Mouse (Mus musculus): ENCODE data around the gene Atp2c2. TPM values are rescaled to one million over a fixed set of nuclear protein-coding genes. Genes with fewer than 3 reads are reported as not detected.
A peak's percentile ranks its signal among the peaks of the same experiment; 100 is the strongest.

Gene Atp2c2
- polyA plus RNA-seq, 1 experiment from 2014 or later = 0.33 TPM

- Histone ChIP-seq H3K4me1 (peaks cover 15% of the 10 kb centered on the region), H3K4me3 (no peak overlapping the region), H3K27me3 (replicated peaks) (no peaks in the 10 kb centered on the region; the same call in 1 of the 2 replicates), H3K9ac (no peak overlapping the region), H3K4me2 (replicated peaks) (no peak overlapping the region), H3K36me3 (peaks cover 6% of the 10 kb centered on the region; the same call in 1 of the 2 replicates), H3K9me3 (no peaks in the 10 kb centered on the region), H3K27ac (no peak overlapping the region)
- WGBS = 57% methylated on average over 5 of the region's 5 CpGs
- no peak for ATAC-seq (ENCODE audit: low FRiP score, low read depth)
Measured at GRCm38 (mm10) chr8:119756538-119756937, 56.7 kb downstream of the Atp2c2 start.

GRCm38 (mm10) chr8:119761692-119762091 lies 61.9 kb downstream of the Atp2c2 start:
- WGBS = 94% methylated on average over 11 of the region's 11 CpGs
- Histone ChIP-seq H3K27me3 (replicated peaks) (no peaks in the 10 kb centered on the region), H3K4me1 (peaks cover 6% of the 10 kb centered on the region), H3K27ac (no peak overlapping the region), H3K9ac (no peak overlapping the region), H3K36me3 (peaks cover 17% of the 10 kb centered on the region), H3K9me3 (no peaks in the 10 kb centered on the region), H3K4me3 (no peak overlapping the region), H3K4me2 (replicated peaks) (no peak overlapping the region)
- ATAC-seq (ENCODE audit: low FRiP score, low read depth) = no peak

- ATAC-seq (ENCODE audit: low FRiP score, low read depth) = no peak
- Histone ChIP-seq H3K9me3 (no peaks in the 10 kb centered on the region), H3K4me3 (no peak overlapping the region), H3K36me3 (peaks cover 24% of the 10 kb centered on the region), H3K4me1 (peaks cover 6% of the 10 kb centered on the region), H3K27me3 (replicated peaks) (no peaks in the 10 kb centered on the region), H3K27ac (no peak overlapping the region), H3K9ac (no peak overlapping the region), H3K4me2 (replicated peaks) (no peak overlapping the region)
- WGBS = 91% methylated on average over 21 of the region's 21 CpGs
Measured at GRCm38 (mm10) chr8:119762226-119763220, 62.7 kb downstream of the Atp2c2 start.

GRCm38 (mm10) chr8:119765311-119765710 lies 65.5 kb downstream of the Atp2c2 start:
- no peak overlapping the region for H3K4me2 ChIP-seq (replicated peaks)
- no peak overlapping the region for H3K27ac ChIP-seq
- no peaks in the 10 kb centered on the region for H3K27me3 ChIP-seq (replicated peaks)
- no peak overlapping the region for H3K4me3 ChIP-seq
- no peaks in the 10 kb centered on the region for H3K4me1 ChIP-seq
- no peak for ATAC-seq (ENCODE audit: low FRiP score, low read depth)
- H3K9me3 ChIP-seq = no peaks in the 10 kb centered on the region
- H3K9ac ChIP-seq = no peak overlapping the region
- WGBS = 85% methylated on average over 10 of the region's 10 CpGs
- H3K36me3 ChIP-seq = peaks cover 32% of the 10 kb centered on the region

- ATAC-seq (ENCODE audit: low FRiP score, low read depth) = no peak
- H3K27me3 ChIP-seq (replicated peaks) = no peaks in the 10 kb centered on the region
- H3K9me3 ChIP-seq = no peaks in the 10 kb centered on the region
- no peak overlapping the region for H3K27ac ChIP-seq
- no peak overlapping the region for H3K9ac ChIP-seq
- H3K36me3 ChIP-seq = peaks cover 27% of the 10 kb centered on the region
- whole genome bisulfite sequencing = 83% methylated on average over 22 of the region's 22 CpGs
- no peak overlapping the region for H3K4me3 ChIP-seq
- H3K4me2 ChIP-seq (replicated peaks) = no peak overlapping the region
- H3K4me1 ChIP-seq = no peaks in the 10 kb centered on the region
Measured at GRCm38 (mm10) chr8:119765761-119766444, 66.1 kb downstream of the Atp2c2 start.

DNA sequence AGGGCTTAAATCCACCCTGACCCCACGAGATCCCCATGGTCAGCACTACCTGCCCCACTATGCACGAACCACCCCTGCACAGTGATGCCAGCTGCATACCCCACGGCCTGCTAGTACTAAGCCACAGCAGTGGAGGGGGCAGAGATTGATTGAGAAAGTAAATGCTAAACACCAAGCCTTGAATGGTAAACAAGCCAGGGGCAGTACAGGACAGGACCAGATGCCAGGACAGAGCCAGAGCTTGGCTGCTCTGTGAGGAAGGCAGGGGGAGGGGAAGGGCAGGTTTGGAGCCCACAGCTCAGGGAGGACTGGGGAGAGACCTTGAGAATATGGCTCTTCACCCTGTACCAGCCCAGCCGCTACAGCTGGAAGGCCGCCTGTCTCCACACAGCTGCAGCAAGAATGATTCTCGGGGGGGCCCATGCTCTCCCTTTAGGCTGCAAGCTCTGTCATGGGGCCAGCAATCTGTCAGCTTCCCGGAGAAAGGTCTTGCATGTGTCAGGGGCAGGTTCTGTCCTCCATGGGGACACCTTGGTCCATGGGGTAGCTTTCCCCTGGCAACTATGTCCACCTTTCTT lies 76.9 kb downstream of the Atp2c2 start:
- Histone ChIP-seq H3K9ac (no peak overlapping the region), H3K27me3 (replicated peaks) (no peaks in the 10 kb centered on the region), H3K27ac (no peak overlapping the region), H3K4me1 (peaks cover 18% of the 10 kb centered on the region), H3K36me3 (no peaks in the 10 kb centered on the region), H3K9me3 (no peaks in the 10 kb centered on the region), H3K4me2 (replicated peaks) (no peak overlapping the region), H3K4me3 (no peak overlapping the region)
- WGBS = 87% methylated on average over 7 of the region's 7 CpGs
- ATAC-seq (ENCODE audit: low FRiP score, low read depth) = no peak

DNA sequence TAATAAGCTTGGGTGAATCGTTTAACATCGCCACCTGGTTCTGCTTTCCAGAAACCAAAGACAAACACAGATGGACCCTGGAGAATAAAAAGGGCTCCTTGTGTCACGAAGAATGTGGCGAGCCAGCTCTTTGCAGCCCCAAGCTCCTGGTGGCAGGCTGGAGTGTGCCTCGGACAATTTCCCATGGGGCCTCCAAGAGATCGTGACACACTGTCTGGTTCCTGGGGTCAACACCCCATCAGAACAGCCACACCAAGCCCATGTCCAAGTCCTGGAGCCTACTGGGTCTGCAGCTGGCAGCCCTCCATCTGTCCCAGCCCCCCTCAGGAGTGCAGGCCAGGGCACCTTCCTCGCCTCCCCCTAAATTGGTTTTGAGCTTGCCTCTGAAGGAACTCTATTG lies 78.0 kb downstream of the Atp2c2 start:
- peak overlapping the region; percentile 63 for H3K9ac ChIP-seq
- H3K9me3 ChIP-seq = no peaks in the 10 kb centered on the region
- H3K27me3 ChIP-seq (replicated peaks) = no peaks in the 10 kb centered on the region
- H3K4me1 ChIP-seq = peaks cover 18% of the 10 kb centered on the region
- peak overlapping the region; percentile 55; the same call in 1 of the 2 replicates for H3K27ac ChIP-seq
- no peaks in the 10 kb centered on the region for H3K36me3 ChIP-seq
- H3K4me3 ChIP-seq = peak overlapping the region; percentile 57
- H3K4me2 ChIP-seq (replicated peaks) = peak overlapping the region; percentile 89
- peak; percentile 38 for ATAC-seq (ENCODE audit: low FRiP score, low read depth)
- WGBS = 23% methylated on average over 7 of the region's 7 CpGs

GRCm38 (mm10) chr8:119778263-119778662 lies 78.5 kb downstream of the Atp2c2 start, which contains the start of gene Tldc1:
TSS of gene Tldc1 (minus strand) at chr8:119778416.
- 1% methylated on average over 18 of the region's 18 CpGs for WGBS
- Histone ChIP-seq H3K36me3 (no peaks in the 10 kb centered on the region), H3K4me2 (replicated peaks) (peak within 1 kb of the TSS; percentile 89), H3K27me3 (replicated peaks) (no peaks in the 10 kb centered on the region), H3K9me3 (no peaks in the 10 kb centered on the region), H3K4me1 (peaks cover 18% of the 10 kb centered on the region), H3K27ac (peak within 1 kb of the TSS; percentile 55; the same call in 1 of the 2 replicates), H3K9ac (peak within 1 kb of the TSS; percentile 63), H3K4me3 (peak within 1 kb of the TSS; percentile 57)
- ATAC-seq (ENCODE audit: low FRiP score, low read depth) = peak; percentile 97

DNA sequence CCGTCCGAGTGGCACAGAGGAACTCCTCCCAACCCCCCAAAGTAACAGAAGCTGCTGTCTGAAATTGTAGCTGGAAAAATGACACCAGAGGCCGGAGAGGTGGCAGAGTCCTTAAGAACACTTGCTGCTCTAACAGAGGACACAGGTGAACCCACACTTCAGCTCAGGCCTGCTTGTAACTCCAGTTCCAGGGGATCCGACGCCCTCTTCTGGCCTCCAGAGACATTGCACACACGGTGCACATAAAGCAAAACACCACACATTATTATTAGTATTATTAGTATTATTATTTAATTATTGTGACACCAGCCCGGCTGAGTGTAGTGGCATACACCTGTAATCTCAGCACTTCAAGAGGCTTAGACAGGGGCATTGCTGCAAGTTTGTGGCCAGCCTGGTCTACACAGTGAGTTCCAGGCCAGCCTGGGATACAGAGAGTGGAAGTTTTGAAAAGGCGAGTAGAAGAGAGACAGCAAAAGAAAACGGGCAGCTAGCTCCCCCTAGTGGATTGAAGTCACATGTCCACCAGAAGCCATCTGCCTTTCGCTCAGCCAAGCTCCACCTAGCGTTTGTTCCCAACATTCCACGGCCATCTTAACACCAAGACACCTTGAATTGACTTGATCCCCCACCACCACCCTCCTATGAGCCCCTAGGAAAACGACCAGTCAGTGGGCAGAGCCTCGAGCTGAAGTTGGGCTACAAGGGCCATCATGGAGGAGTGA lies 79.4 kb downstream of the Atp2c2 start:
- no peak for ATAC-seq (ENCODE audit: low FRiP score, low read depth)
- Histone ChIP-seq H3K9ac (no peak overlapping the region), H3K36me3 (no peaks in the 10 kb centered on the region), H3K27ac (no peak overlapping the region), H3K4me2 (replicated peaks) (peak overlapping the region; percentile 89), H3K4me1 (peaks cover 23% of the 10 kb centered on the region), H3K4me3 (no peak overlapping the region), H3K9me3 (no peaks in the 10 kb centered on the region), H3K27me3 (replicated peaks) (no peaks in the 10 kb centered on the region)
- 23% methylated on average over 14 of the region's 14 CpGs for WGBS

- WGBS = 80% methylated on average over 9 of the region's 9 CpGs
- Histone ChIP-seq H3K36me3 (no peaks in the 10 kb centered on the region), H3K9me3 (no peaks in the 10 kb centered on the region), H3K27ac (no peak overlapping the region), H3K27me3 (replicated peaks) (no peaks in the 10 kb centered on the region), H3K4me2 (replicated peaks) (no peak overlapping the region), H3K4me3 (no peak overlapping the region), H3K9ac (no peak overlapping the region), H3K4me1 (peaks cover 27% of the 10 kb centered on the region)
- no peak for ATAC-seq (ENCODE audit: low FRiP score, low read depth)
Measured at GRCm38 (mm10) chr8:119780402-119781049, 80.7 kb downstream of the Atp2c2 start.

- Histone ChIP-seq H3K9ac (no peak overlapping the region), H3K27me3 (replicated peaks) (no peaks in the 10 kb centered on the region), H3K4me2 (replicated peaks) (no peak overlapping the region), H3K27ac (no peak overlapping the region), H3K9me3 (no peaks in the 10 kb centered on the region), H3K36me3 (no peaks in the 10 kb centered on the region), H3K4me3 (no peak overlapping the region), H3K4me1 (peaks cover 34% of the 10 kb centered on the region)
- no peak for ATAC-seq (ENCODE audit: low FRiP score, low read depth)
- WGBS = 74% methylated on average over 4 of the region's 4 CpGs
Measured at GRCm38 (mm10) chr8:119781086-119781840, 81.5 kb downstream of the Atp2c2 start.

All from neural tube, embryonic 12.5 days (tissue).